Mouse (Mus musculus) midbrain, postnatal 0 days (tissue): ENCODE measurements around the gene Cish. TPM values are rescaled to one million over a fixed set of nuclear protein-coding genes. Genes with fewer than 3 reads are reported as not detected.

Experiments
- ATAC-seq: fragments of 200-750 bp; cut with Nextera tagmentation; 2 replicates; pipeline ENCODE4 v1.8.0; 2017; ENCODE audit warnings: moderate number of reproducible peaks, mild to moderate bottlenecking, moderate TSS enrichment, moderate library complexity; ENCODE audit not compliant: low FRiP score
- DNase-seq: peaks from one replicate; pipeline ENCODE4 v3.0.0-alpha.2; 2015; ENCODE audit warnings: low spot score
- H3K27ac ChIP-seq: fragments of 300-500 bp; sonication (generic); 2 replicates; pipeline ENCODE4 v1.5.1; 2014; ENCODE audit warnings: low read depth, mild to moderate bottlenecking, low read length, mixed read lengths
- H3K27me3 ChIP-seq: fragments of 300-500 bp; sonication (generic); 2 replicates; pipeline ENCODE4 v1.6.1; 2014; ENCODE audit warnings: low read length, control low read depth, mixed read lengths; ENCODE audit not compliant: insufficient read depth
- H3K36me3 ChIP-seq: fragments of 300-500 bp; sonication (generic); 2 replicates; pipeline ENCODE4 v1.6.1; 2014; ENCODE audit warnings: low read length, control low read depth, mixed read lengths; ENCODE audit not compliant: insufficient read depth
- H3K4me1 ChIP-seq: fragments of 300-500 bp; sonication (generic); 2 replicates; pipeline ENCODE4 v1.6.1; 2014; ENCODE audit warnings: mild to moderate bottlenecking, control low read depth, antibody characterized with exemption, low read length, mixed read lengths; ENCODE audit not compliant: insufficient read depth
- H3K4me2 ChIP-seq: fragments of 300-500 bp; sonication (generic); 2 replicates; pipeline ENCODE4 v1.6.1; 2014; ENCODE audit warnings: low read depth, mild to moderate bottlenecking, low read length, mixed read lengths; ENCODE audit not compliant: poor library complexity, severe bottlenecking
- H3K4me3 ChIP-seq: fragments of 300-500 bp; sonication (generic); 2 replicates; pipeline ENCODE4 v1.5.1; 2014; ENCODE audit warnings: low read depth, mild to moderate bottlenecking, low read length, moderate library complexity
- H3K9ac ChIP-seq: fragments of 300-500 bp; sonication (generic); replicated peaks from 2 replicates; pipeline ENCODE4 v1.6.1; 2014; ENCODE audit warnings: mild to moderate bottlenecking, low read length, moderate library complexity, mixed read lengths; ENCODE audit not compliant: poor library complexity, severe bottlenecking
- H3K9me3 ChIP-seq: fragments of 300-500 bp; sonication (generic); 2 replicates; pipeline ENCODE4 v1.6.1; 2016; ENCODE audit warnings: low read length, control low read depth
- CTCF ChIP-seq: IDR thresholded peaks from 2 replicates; pipeline ENCODE4 v1.5.1; 2016; ENCODE audit warnings: antibody characterized with exemption, mild to moderate bottlenecking
- WGBS: fragments of 180-500 bp; shearing (Covaris S2); extraction: QIAGEN DNeasy Blood & Tissue Kit; methylation state at CpG from one replicate; pipeline ENCODE4 v1.1.7; 2014; 5-methylcytosine and 5-hydroxymethylcytosine counted together
- polyA plus RNA-seq: library from polyadenylated mRNA; unstranded; fragments of >200 nt; fragmentation: Nextera tagmentation; extraction: Ambion mirVana; gene quantifications from 2 replicates; pipeline ENCODE4 v1.2.1, GENCODE M21; 2015
- total RNA-seq: library from RNA; depleted of rRNA; stranded (reverse); fragments of >200 nt; gene quantifications from 2 replicates; pipeline ENCODE4 v1.2.3, GENCODE M21; 2014

The Cish gene
- total and polyA plus RNA-seq, 2 experiments from 2014 or later, result 6.0 to 6.7 TPM

- WGBS, result 45% methylated on average over 12 of the region's 12 CpGs
- Histone ChIP-seq H3K27me3 (no peaks in the 10 kb centered on the region), H3K4me1 (peaks cover 16% of the 10 kb centered on the region; the same call in 1 of the 2 replicates), H3K36me3 (no peaks in the 10 kb centered on the region), H3K4me2 (peak overlapping the region; percentile 78), H3K9ac (peak overlapping the region; percentile 76), H3K4me3 (peak overlapping the region; percentile 67), H3K27ac (peak overlapping the region; percentile 62), H3K9me3 (no peaks in the 10 kb centered on the region)
- no peak for TF ChIP-seq CTCF
- ATAC-seq (no peak), DNase-seq (no peak)
Measured at GRCm38 (mm10) chr9:107340911-107341645, 45.3 kb downstream of the Cish start.

DNA sequence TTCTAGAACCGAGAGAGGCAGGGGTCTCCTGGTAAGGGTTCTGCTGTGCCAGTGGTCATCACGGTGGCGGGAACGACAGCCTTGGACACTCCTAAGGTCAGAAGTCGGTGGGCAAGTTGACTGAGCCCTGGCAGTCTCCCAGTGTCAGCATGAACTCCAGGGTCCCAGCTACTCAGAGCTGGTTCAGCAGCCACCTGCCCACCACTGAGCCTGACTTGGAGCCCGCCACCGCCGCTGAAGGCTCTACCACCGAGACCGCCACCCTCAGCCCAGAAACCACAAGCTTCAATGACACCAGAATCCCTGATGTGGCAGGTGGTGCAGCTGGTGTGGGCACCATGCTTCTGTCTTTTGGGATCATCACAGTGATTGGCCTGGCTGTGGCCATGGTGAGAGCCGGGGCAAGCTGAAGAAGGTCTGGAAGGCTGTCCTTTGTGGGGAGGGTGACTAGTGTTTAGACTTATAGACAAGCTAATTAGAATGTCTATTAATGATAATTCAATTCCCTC is 46.4 kb downstream of the Cish start:
- Histone ChIP-seq H3K4me2 (no peak overlapping the region), H3K4me1 (peaks cover 12% of the 10 kb centered on the region; the same call in 1 of the 2 replicates), H3K9me3 (no peaks in the 10 kb centered on the region), H3K36me3 (peaks cover 5% of the 10 kb centered on the region; the same call in 1 of the 2 replicates), H3K4me3 (no peak overlapping the region), H3K27me3 (no peaks in the 10 kb centered on the region), H3K9ac (no peak overlapping the region), H3K27ac (no peak overlapping the region)
- no peak for ATAC-seq
- 91% methylated on average over 11 of the region's 11 CpGs for WGBS
- no peak for TF ChIP-seq CTCF
- no peak for DNase-seq

DNA sequence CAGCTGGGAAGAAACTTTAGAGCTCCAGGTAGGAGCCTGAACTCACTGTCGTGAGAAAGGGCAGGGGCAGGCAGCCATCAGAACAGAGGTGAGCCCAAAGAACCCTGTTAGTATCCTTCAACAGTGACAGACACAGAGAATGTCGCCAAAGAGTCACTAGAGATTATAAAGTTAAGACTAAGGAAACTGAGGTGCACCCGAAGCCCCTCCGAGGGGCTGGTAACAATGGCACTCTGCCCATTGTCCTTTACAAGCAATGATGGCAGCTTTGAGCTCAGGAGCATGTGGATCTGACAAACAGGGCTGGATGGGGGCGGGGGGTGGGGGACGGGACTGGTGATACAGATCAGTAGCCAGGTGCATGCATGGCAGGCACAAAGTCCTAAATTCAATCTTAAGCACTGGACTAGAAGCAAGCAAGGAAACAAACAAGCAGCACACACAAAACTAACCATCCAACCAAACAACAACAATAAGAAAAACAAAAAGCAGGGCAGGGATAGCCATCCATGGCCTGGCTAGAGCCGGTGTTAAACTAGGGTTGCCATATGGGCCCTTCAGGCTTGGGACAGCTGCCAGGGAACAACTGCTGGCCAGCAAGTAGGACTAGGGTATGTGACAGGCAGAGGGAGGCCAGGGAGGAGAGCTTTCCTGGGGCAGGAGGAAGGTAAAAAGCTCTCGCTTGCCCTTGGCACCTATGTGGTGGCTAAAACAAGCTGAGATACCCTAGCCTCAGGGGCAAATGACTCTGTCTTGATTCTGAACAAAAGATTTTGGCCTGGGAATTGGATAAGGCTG is 47.5 kb downstream of the Cish start:
- H3K27me3 ChIP-seq, result no peaks in the 10 kb centered on the region
- H3K9ac ChIP-seq, result no peak overlapping the region
- DNase-seq (peak; percentile 59), ATAC-seq (no peak)
- H3K4me3 ChIP-seq, result no peak overlapping the region
- no peak overlapping the region for H3K27ac ChIP-seq
- H3K9me3 ChIP-seq, result no peaks in the 10 kb centered on the region
- no peak for TF ChIP-seq CTCF
- H3K4me1 ChIP-seq, result peaks cover 9% of the 10 kb centered on the region; the same call in 1 of the 2 replicates
- WGBS, result 74% methylated on average over 8 of the region's 8 CpGs
- H3K36me3 ChIP-seq, result peaks cover 5% of the 10 kb centered on the region; the same call in 1 of the 2 replicates
- no peak overlapping the region for H3K4me2 ChIP-seq

DNA sequence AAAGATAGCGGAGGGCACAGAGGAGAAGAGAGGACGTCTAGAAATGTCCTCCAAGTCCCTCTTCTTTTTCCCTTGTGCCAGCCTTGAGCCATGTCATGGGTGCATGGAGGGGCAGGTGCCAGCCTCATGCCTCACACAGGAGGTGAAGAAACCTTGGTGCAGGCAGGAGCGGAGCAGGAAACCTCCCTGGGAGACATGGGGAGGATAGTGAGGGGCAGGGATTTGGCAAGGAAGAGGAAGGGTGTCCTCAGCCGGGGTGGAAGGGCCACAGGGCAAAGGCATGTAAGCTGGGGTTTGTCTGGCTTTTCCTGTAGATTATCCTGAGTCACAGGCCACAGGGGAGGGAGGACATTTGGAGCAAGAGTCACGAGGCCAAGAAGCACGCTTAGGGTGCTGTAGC is 48.2 kb downstream of the Cish start:
- H3K27ac ChIP-seq, result no peak overlapping the region
- TF ChIP-seq CTCF, result no peak
- no peaks in the 10 kb centered on the region for H3K9me3 ChIP-seq
- H3K9ac ChIP-seq, result no peak overlapping the region
- peaks cover 5% of the 10 kb centered on the region; the same call in 1 of the 2 replicates for H3K36me3 ChIP-seq
- DNase-seq (no peak), ATAC-seq (no peak)
- no peaks in the 10 kb centered on the region for H3K27me3 ChIP-seq
- H3K4me1 ChIP-seq, result 0 out of 2 replicates have a peak, but pooled peaks cover 4% of the 10 kb centered on the region
- H3K4me2 ChIP-seq, result no peak overlapping the region
- H3K4me3 ChIP-seq, result no peak overlapping the region
- WGBS, result 66% methylated on average over 6 of the region's 6 CpGs

GRCm38 (mm10) chr9:107346081-107346480 is 50.3 kb downstream of the Cish start:
- Histone ChIP-seq H3K4me1 (0 out of 2 replicates have a peak, but pooled peaks cover 4% of the 10 kb centered on the region), H3K9ac (no peak overlapping the region), H3K27me3 (no peaks in the 10 kb centered on the region), H3K4me3 (no peak overlapping the region), H3K27ac (no peak overlapping the region), H3K4me2 (no peak overlapping the region), H3K36me3 (peaks cover 5% of the 10 kb centered on the region; the same call in 1 of the 2 replicates), H3K9me3 (no peaks in the 10 kb centered on the region)
- TF ChIP-seq CTCF, result no peak
- WGBS, result 89% methylated on average over 7 of the region's 8 CpGs
- DNase-seq (no peak), ATAC-seq (no peak)
